Mouse (Mus musculus) retina, postnatal 1 day (tissue): ENCODE measurements at regions not wholly inside any gene's neighbourhood (a gene's known extent, or its start where the extent isn't known, plus 50 kb on each side); places are given as distances from the start of the nearest gene placed in this dataset.

Experiments
- DNase-seq: peaks from one replicate; pipeline ENCODE4 v3.0.0-alpha.2; 2012

DNA sequence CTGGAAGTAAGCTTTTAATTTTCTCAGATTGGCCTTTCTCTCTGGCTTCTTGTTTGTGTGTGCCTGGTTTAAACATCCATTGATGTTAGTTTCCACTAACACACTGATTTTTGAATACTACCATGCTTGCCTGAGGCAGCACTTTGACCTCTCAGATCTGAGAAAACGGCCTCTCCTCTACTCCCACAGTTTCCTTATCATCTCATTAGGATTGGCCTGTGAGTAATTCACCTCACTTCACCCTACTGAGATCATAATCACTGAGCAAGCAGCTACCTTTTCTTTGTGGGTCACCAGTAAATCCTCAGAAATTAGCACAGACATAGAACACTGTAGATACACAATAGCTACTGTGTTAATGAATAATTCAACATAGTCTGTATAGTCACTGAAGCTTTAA lies 74.5 kb upstream of the Far2 start:
- no peak for DNase-seq

DNA sequence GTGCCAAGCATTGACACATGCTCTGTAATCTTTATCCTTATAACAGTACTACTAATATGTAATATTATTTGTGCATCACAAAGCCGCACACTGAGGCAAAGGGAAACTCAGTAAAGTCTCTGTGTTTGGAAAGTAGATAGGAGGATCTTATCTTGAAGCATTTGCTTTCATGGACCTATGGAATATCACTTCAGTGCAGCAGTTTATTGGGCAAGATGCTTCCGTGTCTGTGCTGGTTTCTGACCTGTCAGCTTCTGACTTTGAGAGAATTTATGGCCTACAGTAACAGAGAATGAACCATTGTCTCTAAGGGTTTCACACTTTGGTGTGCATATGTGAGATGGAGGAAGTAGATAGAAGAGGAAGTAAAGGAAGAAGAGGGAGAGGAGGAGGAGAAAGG lies 74.0 kb upstream of the Far2 start:
- DNase-seq: no peak

DNA sequence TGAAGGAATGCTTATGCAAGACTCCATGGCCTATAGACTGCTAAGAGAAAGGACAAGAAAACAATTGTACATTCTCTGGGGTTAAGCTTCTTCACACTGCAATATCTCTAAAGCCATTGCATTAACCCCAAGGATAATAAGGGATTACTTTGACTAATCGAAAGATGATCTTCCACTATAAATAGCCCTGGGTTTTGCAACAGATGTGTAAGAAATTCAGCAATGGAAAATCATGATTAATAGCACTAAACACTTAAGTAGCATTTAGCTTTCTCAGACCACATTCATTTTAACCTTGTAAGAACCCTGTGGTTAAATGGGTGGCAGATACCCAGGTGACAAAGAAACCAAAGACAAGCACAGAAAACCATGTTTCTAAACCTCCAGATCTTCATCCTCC lies 71.1 kb upstream of the Far2 start:
- peak; percentile 40 for DNase-seq

DNA sequence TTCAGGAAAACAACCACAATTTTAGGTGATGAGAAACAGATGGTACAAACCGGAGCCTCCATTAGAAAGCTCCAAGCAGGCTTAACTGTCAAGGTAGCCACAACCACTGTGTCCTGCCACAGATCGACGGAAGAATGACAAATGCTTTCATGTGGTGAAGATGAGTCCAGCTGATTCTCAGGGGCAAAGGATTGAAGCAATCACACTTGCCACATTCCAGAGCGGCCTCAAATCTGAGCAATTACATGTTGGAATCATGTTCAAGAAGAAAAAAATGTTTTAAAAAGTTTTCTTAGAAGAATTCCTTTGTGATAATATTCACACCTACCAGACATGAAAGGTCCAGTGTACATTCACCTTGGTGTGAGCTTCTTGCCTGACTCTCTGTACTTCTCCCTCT lies 57.7 kb upstream of the Far2 start:
- DNase-seq: no peak
